Mouse (Mus musculus): ENCODE measurements around the gene Mcu. TPM values are rescaled to one million over a fixed set of nuclear protein-coding genes. Genes with fewer than 3 reads are reported as not detected.

Mcu gene
- polyA plus RNA-seq, 1 experiment from 2014 or later: 24.7 TPM

GRCm38 (mm10) chr10:59541466-59541865, 75.0 kb downstream of the Mcu start:
- H3K9ac ChIP-seq (ENCODE audit: low read depth, low read length): no peak overlapping the region
- no peak overlapping the region for H3K27ac ChIP-seq (ENCODE audit: low read depth, low read length)
- no peak overlapping the region for H3K4me3 ChIP-seq (ENCODE audit: low read depth, low read length)
- 93% methylated on average over 11 of the region's 11 CpGs for WGBS
- 0 out of 2 replicates have a peak, but pooled peaks cover 2% of the 10 kb centered on the region for H3K4me1 ChIP-seq (replicated peaks; ENCODE audit: control insufficient read depth, insufficient read depth, low read length)
- H3K27me3 ChIP-seq (ENCODE audit: control insufficient read depth, insufficient read depth, low read length): no peaks in the 10 kb centered on the region
- no peaks in the 10 kb centered on the region for H3K36me3 ChIP-seq (ENCODE audit: control insufficient read depth, insufficient read depth, low read length)
- 0 out of 2 replicates have a peak, but pooled peaks cover 4% of the 10 kb centered on the region for H3K9me3 ChIP-seq (ENCODE audit: control insufficient read depth, low read length)
- DNase-seq (ENCODE audit: low spot score): no peak
- no peak for ATAC-seq (ENCODE audit: low FRiP score)
- no peak overlapping the region for H3K4me2 ChIP-seq (replicated peaks; ENCODE audit: low read depth, low read length)

GRCm38 (mm10) chr10:59540596-59540995, 75.9 kb downstream of the Mcu start:
- Histone ChIP-seq H3K4me2 (replicated peaks; ENCODE audit: low read depth, low read length) (no peak overlapping the region), H3K9me3 (ENCODE audit: control insufficient read depth, low read length) (no peaks in the 10 kb centered on the region), H3K36me3 (ENCODE audit: control insufficient read depth, insufficient read depth, low read length) (no peaks in the 10 kb centered on the region), H3K27ac (ENCODE audit: low read depth, low read length) (no peak overlapping the region), H3K4me1 (replicated peaks; ENCODE audit: control insufficient read depth, insufficient read depth, low read length) (0 out of 2 replicates have a peak, but pooled peaks cover 2% of the 10 kb centered on the region), H3K4me3 (ENCODE audit: low read depth, low read length) (no peak overlapping the region), H3K9ac (ENCODE audit: low read depth, low read length) (no peak overlapping the region), H3K27me3 (ENCODE audit: control insufficient read depth, insufficient read depth, low read length) (no peaks in the 10 kb centered on the region)
- DNase-seq (ENCODE audit: low spot score) (no peak), ATAC-seq (ENCODE audit: low FRiP score) (no peak)
- 88% methylated on average over 3 of the region's 3 CpGs for WGBS

GRCm38 (mm10) chr10:59540081-59540480, 76.4 kb downstream of the Mcu start:
- Histone ChIP-seq H3K4me1 (replicated peaks; ENCODE audit: control insufficient read depth, insufficient read depth, low read length) (0 out of 2 replicates have a peak, but pooled peaks cover 2% of the 10 kb centered on the region), H3K36me3 (ENCODE audit: control insufficient read depth, insufficient read depth, low read length) (no peaks in the 10 kb centered on the region), H3K4me3 (ENCODE audit: low read depth, low read length) (no peak overlapping the region), H3K27me3 (ENCODE audit: control insufficient read depth, insufficient read depth, low read length) (no peaks in the 10 kb centered on the region), H3K27ac (ENCODE audit: low read depth, low read length) (no peak overlapping the region), H3K4me2 (replicated peaks; ENCODE audit: low read depth, low read length) (peak overlapping the region; percentile 31; the same call in 1 of the 2 replicates), H3K9ac (ENCODE audit: low read depth, low read length) (no peak overlapping the region), H3K9me3 (ENCODE audit: control insufficient read depth, low read length) (no peaks in the 10 kb centered on the region)
- DNase-seq (ENCODE audit: low spot score): no peak
- 75% methylated on average over 3 of the region's 3 CpGs for WGBS
- no peak; the same call in 1 of the 2 replicates for ATAC-seq (ENCODE audit: low FRiP score)

GRCm38 (mm10) chr10:59539533-59539875, 77.0 kb downstream of the Mcu start:
- WGBS: 0% methylated on average over 12 of the region's 12 CpGs
- DNase-seq (ENCODE audit: low spot score): peak; percentile 68
- no peak overlapping the region for H3K27ac ChIP-seq (ENCODE audit: low read depth, low read length)
- no peaks in the 10 kb centered on the region for H3K27me3 ChIP-seq (ENCODE audit: control insufficient read depth, insufficient read depth, low read length)
- H3K4me1 ChIP-seq (replicated peaks; ENCODE audit: control insufficient read depth, insufficient read depth, low read length): 0 out of 2 replicates have a peak, but pooled peaks cover 2% of the 10 kb centered on the region
- no peaks in the 10 kb centered on the region for H3K9me3 ChIP-seq (ENCODE audit: control insufficient read depth, low read length)
- peak; percentile 57; the same call in 1 of the 2 replicates for ATAC-seq (ENCODE audit: low FRiP score)
- H3K4me2 ChIP-seq (replicated peaks; ENCODE audit: low read depth, low read length): peak overlapping the region; percentile 31
- peak overlapping the region; percentile 16; the same call in 1 of the 2 replicates for H3K4me3 ChIP-seq (ENCODE audit: low read depth, low read length)
- H3K9ac ChIP-seq (ENCODE audit: low read depth, low read length): peak overlapping the region; percentile 1; the same call in 1 of the 2 replicates
- H3K36me3 ChIP-seq (ENCODE audit: control insufficient read depth, insufficient read depth, low read length): no peaks in the 10 kb centered on the region

GRCm38 (mm10) chr10:59538767-59539532, 77.5 kb downstream of the Mcu start:
- peak; percentile 22 for DNase-seq (ENCODE audit: low spot score)
- Histone ChIP-seq H3K4me3 (ENCODE audit: low read depth, low read length) (peak overlapping the region; percentile 16; the same call in 1 of the 2 replicates), H3K9me3 (ENCODE audit: control insufficient read depth, low read length) (no peaks in the 10 kb centered on the region), H3K27me3 (ENCODE audit: control insufficient read depth, insufficient read depth, low read length) (no peaks in the 10 kb centered on the region), H3K4me1 (replicated peaks; ENCODE audit: control insufficient read depth, insufficient read depth, low read length) (0 out of 2 replicates have a peak, but pooled peaks cover 2% of the 10 kb centered on the region), H3K9ac (ENCODE audit: low read depth, low read length) (peak overlapping the region; percentile 1; the same call in 1 of the 2 replicates), H3K4me2 (replicated peaks; ENCODE audit: low read depth, low read length) (peak overlapping the region; percentile 31), H3K27ac (ENCODE audit: low read depth, low read length) (no peak overlapping the region), H3K36me3 (ENCODE audit: control insufficient read depth, insufficient read depth, low read length) (no peaks in the 10 kb centered on the region)
- ATAC-seq (ENCODE audit: low FRiP score): peak; percentile 49; the same call in 1 of the 2 replicates
- 31% methylated on average over 17 of the region's 17 CpGs for WGBS

GRCm38 (mm10) chr10:59538063-59538462, 78.4 kb downstream of the Mcu start:
- Histone ChIP-seq H3K9ac (ENCODE audit: low read depth, low read length) (no peak overlapping the region), H3K4me3 (ENCODE audit: low read depth, low read length) (no peak overlapping the region), H3K27me3 (ENCODE audit: control insufficient read depth, insufficient read depth, low read length) (no peaks in the 10 kb centered on the region), H3K36me3 (ENCODE audit: control insufficient read depth, insufficient read depth, low read length) (no peaks in the 10 kb centered on the region), H3K4me2 (replicated peaks; ENCODE audit: low read depth, low read length) (no peak overlapping the region), H3K4me1 (replicated peaks; ENCODE audit: control insufficient read depth, insufficient read depth, low read length) (0 out of 2 replicates have a peak, but pooled peaks cover 2% of the 10 kb centered on the region), H3K9me3 (ENCODE audit: control insufficient read depth, low read length) (no peaks in the 10 kb centered on the region), H3K27ac (ENCODE audit: low read depth, low read length) (no peak overlapping the region)
- 75% methylated on average over 6 of the region's 6 CpGs for WGBS
- ATAC-seq (ENCODE audit: low FRiP score): no peak
- DNase-seq (ENCODE audit: low spot score): no peak

GRCm38 (mm10) chr10:59537579-59537978, 78.9 kb downstream of the Mcu start:
- no peak overlapping the region for H3K27ac ChIP-seq (ENCODE audit: low read depth, low read length)
- ATAC-seq (ENCODE audit: low FRiP score) (no peak), DNase-seq (ENCODE audit: low spot score) (no peak)
- H3K4me3 ChIP-seq (ENCODE audit: low read depth, low read length): no peak overlapping the region
- no peaks in the 10 kb centered on the region for H3K27me3 ChIP-seq (ENCODE audit: control insufficient read depth, insufficient read depth, low read length)
- WGBS: 62% methylated on average over 6 of the region's 6 CpGs
- H3K36me3 ChIP-seq (ENCODE audit: control insufficient read depth, insufficient read depth, low read length): no peaks in the 10 kb centered on the region
- no peak overlapping the region for H3K9ac ChIP-seq (ENCODE audit: low read depth, low read length)
- H3K4me2 ChIP-seq (replicated peaks; ENCODE audit: low read depth, low read length): no peak overlapping the region
- H3K4me1 ChIP-seq (replicated peaks; ENCODE audit: control insufficient read depth, insufficient read depth, low read length): 0 out of 2 replicates have a peak, but pooled peaks cover 2% of the 10 kb centered on the region
- no peaks in the 10 kb centered on the region for H3K9me3 ChIP-seq (ENCODE audit: control insufficient read depth, low read length)

GRCm38 (mm10) chr10:59532256-59532655, 84.2 kb downstream of the Mcu start:
- no peaks in the 10 kb centered on the region for H3K27me3 ChIP-seq (ENCODE audit: control insufficient read depth, insufficient read depth, low read length)
- no peaks in the 10 kb centered on the region for H3K36me3 ChIP-seq (ENCODE audit: control insufficient read depth, insufficient read depth, low read length)
- H3K9me3 ChIP-seq (ENCODE audit: control insufficient read depth, low read length): no peaks in the 10 kb centered on the region
- no peak for DNase-seq (ENCODE audit: low spot score)
- H3K4me3 ChIP-seq (ENCODE audit: low read depth, low read length): no peak overlapping the region
- H3K4me1 ChIP-seq (replicated peaks; ENCODE audit: control insufficient read depth, insufficient read depth, low read length): no peaks in the 10 kb centered on the region
- no peak overlapping the region for H3K4me2 ChIP-seq (replicated peaks; ENCODE audit: low read depth, low read length)
- no peak overlapping the region for H3K27ac ChIP-seq (ENCODE audit: low read depth, low read length)
- no peak overlapping the region for H3K9ac ChIP-seq (ENCODE audit: low read depth, low read length)
- WGBS: 92% methylated on average over 6 of the region's 6 CpGs
- no peak for ATAC-seq (ENCODE audit: low FRiP score)

GRCm38 (mm10) chr10:59527819-59528218, 88.7 kb downstream of the Mcu start:
- H3K27ac ChIP-seq (ENCODE audit: low read depth, low read length): no peak overlapping the region
- WGBS: 91% methylated on average over 5 of the region's 5 CpGs
- H3K4me3 ChIP-seq (ENCODE audit: low read depth, low read length): no peak overlapping the region
- no peak overlapping the region for H3K9ac ChIP-seq (ENCODE audit: low read depth, low read length)
- no peaks in the 10 kb centered on the region for H3K36me3 ChIP-seq (ENCODE audit: control insufficient read depth, insufficient read depth, low read length)
- ATAC-seq (ENCODE audit: low FRiP score) (no peak), DNase-seq (ENCODE audit: low spot score) (no peak)
- no peak overlapping the region for H3K4me2 ChIP-seq (replicated peaks; ENCODE audit: low read depth, low read length)
- peaks cover 3% of the 10 kb centered on the region; the same call in 1 of the 2 replicates for H3K4me1 ChIP-seq (replicated peaks; ENCODE audit: control insufficient read depth, insufficient read depth, low read length)
- H3K9me3 ChIP-seq (ENCODE audit: control insufficient read depth, low read length): no peaks in the 10 kb centered on the region
- H3K27me3 ChIP-seq (ENCODE audit: control insufficient read depth, insufficient read depth, low read length): no peaks in the 10 kb centered on the region
